Mouse (Mus musculus): ENCODE results near the gene Ip6k3. TPM values are rescaled to one million over a fixed set of nuclear protein-coding genes. Genes with fewer than 3 reads are reported as not detected.

Gene Ip6k3
- total RNA-seq, 1 experiment from 2014 or later = 8.6 TPM

DNA sequence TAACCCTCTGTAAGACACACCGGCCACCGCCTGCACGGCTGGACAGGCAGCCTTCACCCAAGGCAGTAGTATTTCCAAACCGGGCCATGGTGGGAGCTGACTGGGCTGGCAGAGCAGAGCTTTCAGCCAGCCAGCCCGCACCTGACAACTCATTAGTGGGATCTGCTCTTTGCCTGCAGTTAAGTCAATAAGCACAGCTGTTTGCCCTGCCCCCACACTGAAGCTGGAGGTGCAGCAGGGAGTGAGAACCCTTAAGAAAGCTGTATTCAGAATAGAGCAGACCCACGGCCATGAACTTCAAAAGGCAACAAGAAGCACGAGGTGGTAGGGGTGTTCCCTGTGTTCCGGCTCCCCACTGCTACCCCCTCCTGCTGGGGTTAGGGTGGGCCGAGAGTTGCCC, 37.3 kb downstream of the Ip6k3 start:
- no peak for ATAC-seq (replicated peaks; ENCODE audit: insufficient number of reproducible peaks, low FRiP score, low TSS enrichment, poor library complexity, severe bottlenecking)

DNA sequence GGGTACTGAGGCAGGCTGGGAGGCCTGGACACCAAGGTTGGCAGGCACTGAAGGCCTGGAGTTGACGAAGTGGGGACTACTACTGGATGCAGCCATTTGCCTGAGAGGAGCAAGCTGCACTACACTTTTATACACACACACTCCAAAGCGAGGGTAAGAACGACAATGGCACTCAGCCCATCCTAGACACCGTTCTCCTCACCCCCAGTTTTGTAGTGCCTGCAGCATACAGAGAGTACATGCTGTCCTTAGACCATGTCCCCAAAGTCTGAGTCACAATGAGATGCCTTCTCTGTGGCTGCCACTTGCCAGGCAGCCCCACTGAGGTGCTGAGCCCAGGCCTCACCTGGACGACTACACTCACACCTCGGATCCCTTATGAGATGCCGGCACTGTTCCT, 37.8 kb downstream of the Ip6k3 start:
- no peak for ATAC-seq (replicated peaks; ENCODE audit: insufficient number of reproducible peaks, low FRiP score, low TSS enrichment, poor library complexity, severe bottlenecking)

DNA sequence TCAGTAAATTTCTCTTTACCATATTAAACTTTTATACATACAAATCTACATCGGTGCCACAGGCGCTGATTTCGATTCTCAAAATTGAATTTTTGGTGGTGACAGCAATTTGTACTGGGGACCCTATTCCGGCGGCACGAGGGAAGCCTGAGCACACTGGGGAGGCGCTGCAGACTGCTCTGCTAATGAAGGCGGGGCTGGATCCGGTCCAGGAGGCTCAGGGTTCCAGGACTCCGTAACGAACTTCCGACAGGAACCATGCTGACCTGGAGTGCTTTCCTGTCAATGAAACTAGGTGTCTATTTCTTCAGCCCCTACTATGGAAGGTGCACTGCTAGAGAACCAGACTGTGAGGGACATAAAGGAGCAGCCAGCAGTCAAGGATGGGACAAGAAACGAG, 38.3 kb downstream of the Ip6k3 start:
- ATAC-seq (replicated peaks; ENCODE audit: insufficient number of reproducible peaks, low FRiP score, low TSS enrichment, poor library complexity, severe bottlenecking) = no peak

DNA sequence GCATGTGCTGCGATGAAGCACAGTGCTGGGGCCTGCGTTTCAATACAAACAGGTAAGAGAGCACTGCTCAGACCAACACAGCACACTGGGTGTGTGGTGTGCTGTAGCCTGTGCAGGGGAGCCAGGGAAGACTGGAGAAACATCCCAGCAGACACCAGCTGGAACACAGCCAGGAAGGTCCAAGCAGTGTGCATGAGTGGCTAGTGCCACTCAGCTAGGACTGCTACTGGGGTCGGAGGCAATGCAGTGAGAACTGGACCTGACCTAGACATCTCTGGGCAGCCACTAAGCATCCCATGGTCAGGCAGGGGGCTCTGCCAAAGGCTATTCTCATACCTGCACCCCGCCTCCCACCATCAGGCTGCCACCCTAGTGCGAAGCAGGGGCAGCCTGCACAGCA, 39.4 kb downstream of the Ip6k3 start:
- no peak for ATAC-seq (replicated peaks; ENCODE audit: insufficient number of reproducible peaks, low FRiP score, low TSS enrichment, poor library complexity, severe bottlenecking)

DNA sequence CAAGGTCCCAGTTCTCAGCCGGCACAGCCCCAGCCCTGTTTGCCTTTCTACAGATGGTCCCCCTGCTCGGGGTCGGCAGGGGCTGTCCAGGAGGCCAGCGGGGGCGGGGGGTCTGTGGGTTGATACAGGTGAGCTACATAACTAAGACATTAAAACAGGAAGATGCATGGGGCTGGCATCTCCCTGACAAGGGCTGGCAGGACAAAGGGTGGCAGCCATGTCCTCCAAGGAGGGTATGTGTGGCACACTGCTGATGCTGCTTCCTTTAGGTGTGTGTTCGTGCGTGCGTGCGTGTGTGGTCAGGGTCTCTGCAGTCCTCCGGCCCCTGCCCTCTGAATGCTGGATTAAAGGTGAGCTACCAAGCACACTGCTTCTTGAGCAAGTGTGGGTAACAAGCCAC, 40.6 kb downstream of the Ip6k3 start:
- ATAC-seq (replicated peaks; ENCODE audit: insufficient number of reproducible peaks, low FRiP score, low TSS enrichment, poor library complexity, severe bottlenecking) = no peak

DNA sequence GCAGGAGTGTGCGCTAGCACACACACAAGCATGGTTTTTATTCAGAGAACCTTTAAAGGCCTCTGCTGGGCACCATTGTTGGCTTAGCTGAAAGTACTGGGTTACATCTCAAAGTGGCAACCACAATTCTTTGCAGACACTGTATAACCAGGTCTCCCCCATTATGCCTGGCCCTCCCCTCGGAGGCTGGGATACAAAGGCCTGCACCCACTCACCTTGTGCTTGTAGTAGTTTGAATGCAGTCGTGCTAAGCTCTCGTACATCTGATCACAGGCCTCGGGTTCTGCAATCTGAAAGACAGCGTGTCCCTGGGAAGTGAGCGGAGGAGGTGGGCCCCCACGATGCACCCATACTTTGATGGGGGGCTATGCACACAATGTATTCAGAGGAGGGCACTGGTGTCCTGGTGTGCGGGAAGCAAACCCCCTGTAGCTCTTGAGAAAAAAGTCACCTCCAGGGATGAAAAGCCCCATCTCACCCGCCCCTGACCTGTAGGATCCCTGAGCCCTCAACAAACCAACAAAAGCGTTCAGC, 41.9 kb downstream of the Ip6k3 start:
- ATAC-seq (replicated peaks; ENCODE audit: insufficient number of reproducible peaks, low FRiP score, low TSS enrichment, poor library complexity, severe bottlenecking) = no peak

DNA sequence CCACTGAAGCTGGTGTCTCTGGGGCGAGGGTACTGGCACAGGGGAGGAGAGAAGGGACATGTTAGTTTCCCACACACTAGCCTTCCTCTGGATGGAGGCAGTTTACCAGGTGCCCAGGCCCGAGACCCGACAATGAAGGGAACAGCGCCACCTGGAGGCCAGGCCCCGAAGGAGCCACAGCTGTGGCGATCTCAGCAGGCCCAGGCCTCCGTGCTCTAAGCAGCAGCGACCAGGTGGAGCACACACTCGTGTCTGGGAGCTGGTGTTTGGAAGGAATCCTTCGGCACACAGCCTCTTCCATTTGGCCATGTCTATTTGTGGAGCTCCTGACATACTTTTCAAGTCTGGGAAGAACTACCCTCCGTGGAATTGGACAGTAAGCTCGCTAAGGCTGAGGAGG, 42.4 kb downstream of the Ip6k3 start:
- ATAC-seq (replicated peaks; ENCODE audit: insufficient number of reproducible peaks, low FRiP score, low TSS enrichment, poor library complexity, severe bottlenecking) = 0 out of 2 replicates have a peak, but pooled peaks have one; percentile 45

DNA sequence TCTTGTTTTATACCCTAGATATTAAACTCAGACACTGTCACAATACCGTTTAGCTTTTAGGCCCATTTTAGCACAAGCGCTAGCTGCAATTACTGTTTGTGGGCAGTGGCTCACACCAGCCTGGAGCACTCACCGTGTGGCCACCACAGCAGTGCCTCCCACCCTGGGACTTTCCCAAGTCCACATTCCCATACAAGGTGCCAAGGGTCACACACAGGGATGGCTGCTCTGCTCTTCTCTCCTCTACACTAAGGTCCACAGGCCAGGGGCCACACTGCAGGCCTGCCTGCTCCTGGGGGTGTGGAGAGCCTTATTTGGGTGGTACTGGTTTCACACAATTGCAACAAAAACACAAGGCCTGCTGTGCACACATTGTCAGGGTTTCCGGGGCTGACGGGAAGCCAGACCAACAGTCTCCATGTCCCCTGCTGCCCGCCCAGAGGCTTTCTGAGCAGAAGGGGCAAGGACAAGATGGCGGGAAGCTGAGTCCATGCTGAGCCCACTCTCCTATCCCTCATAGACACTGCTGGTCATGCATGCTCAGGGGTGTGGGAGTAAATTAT, 43.7 kb downstream of the Ip6k3 start:
- ATAC-seq (replicated peaks; ENCODE audit: insufficient number of reproducible peaks, low FRiP score, low TSS enrichment, poor library complexity, severe bottlenecking) = no peak

DNA sequence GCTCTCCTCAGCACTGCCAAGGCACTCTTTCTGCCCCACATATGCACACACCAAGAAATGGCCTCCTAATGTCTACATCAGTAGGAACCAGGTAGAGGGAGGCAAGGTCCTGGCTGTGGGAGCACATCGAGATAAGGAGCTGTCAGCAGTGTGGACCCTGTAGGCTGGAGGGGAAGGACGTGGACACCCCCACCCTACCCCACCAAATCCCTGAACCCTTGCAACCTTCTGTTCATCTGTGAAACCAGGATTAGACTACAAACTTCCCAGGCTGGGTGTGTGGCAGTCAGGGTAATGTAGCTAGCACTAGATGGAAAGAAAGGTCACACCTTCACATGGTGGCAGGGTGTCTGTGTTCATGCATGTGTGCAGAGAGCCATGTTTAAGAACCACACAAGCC, 44.5 kb downstream of the Ip6k3 start:
- no peak for ATAC-seq (replicated peaks; ENCODE audit: insufficient number of reproducible peaks, low FRiP score, low TSS enrichment, poor library complexity, severe bottlenecking)

DNA sequence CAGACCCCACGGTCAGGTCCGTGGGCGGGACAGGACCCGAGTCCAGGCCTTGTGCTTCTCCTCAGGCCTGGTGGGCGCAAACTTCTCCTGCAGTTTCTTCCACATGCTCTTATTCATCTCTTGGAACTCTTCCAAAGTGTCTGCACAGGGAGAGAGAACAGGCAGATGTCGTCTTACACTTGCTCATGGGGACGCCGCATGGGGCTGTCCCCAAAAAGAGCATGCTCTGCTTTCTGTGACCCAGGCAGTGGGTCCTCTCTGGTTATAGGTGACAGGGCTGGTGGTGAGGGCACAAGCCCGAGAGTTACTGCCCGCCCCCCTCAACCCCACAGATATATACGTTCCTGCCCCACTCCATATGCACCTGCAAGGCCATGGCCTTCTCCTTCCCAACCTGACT, 44.9 kb downstream of the Ip6k3 start:
- ATAC-seq (replicated peaks; ENCODE audit: insufficient number of reproducible peaks, low FRiP score, low TSS enrichment, poor library complexity, severe bottlenecking) = no peak

DNA sequence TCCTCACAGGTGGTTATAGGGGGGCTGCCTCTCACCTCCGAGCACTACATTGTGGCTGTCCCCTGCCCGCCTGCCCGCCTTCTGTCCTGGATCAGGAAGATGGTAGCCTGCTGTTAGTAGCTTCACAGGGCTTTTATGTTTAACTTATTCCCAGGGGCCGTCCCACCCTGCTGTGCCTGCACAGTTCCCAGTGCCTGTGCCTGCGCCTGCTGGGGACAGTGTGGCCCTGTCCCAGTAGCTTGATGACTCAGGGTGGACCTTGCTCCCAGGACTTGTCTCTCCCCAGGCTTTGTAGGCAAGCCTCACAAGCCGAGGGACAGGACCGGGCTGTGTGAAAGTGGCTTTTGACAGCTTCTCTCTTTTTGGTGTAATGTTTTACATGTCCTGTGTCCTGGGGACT, 45.8 kb downstream of the Ip6k3 start:
- ATAC-seq (replicated peaks; ENCODE audit: insufficient number of reproducible peaks, low FRiP score, low TSS enrichment, poor library complexity, severe bottlenecking) = no peak

DNA sequence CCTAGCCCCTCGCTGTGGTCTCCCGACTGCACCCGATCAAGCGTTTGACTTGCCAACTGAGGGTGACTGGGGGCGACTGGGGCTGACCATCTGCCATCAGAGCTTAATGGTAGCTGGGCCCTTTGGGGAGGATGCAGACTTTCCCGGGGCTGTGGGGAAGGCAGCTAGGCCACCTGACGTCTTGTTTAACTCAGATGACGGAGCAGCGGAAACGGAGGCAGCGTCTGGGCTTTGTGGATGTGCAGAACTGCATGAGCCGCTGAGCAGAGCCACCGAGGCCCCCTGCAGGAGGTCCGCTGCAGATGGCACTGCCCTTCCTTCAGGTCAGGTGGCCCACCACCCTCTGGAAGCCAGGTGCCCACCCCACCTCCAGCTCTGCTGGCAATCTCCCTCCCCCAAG, 46.3 kb downstream of the Ip6k3 start:
- ATAC-seq (replicated peaks; ENCODE audit: insufficient number of reproducible peaks, low FRiP score, low TSS enrichment, poor library complexity, severe bottlenecking) = no peak

DNA sequence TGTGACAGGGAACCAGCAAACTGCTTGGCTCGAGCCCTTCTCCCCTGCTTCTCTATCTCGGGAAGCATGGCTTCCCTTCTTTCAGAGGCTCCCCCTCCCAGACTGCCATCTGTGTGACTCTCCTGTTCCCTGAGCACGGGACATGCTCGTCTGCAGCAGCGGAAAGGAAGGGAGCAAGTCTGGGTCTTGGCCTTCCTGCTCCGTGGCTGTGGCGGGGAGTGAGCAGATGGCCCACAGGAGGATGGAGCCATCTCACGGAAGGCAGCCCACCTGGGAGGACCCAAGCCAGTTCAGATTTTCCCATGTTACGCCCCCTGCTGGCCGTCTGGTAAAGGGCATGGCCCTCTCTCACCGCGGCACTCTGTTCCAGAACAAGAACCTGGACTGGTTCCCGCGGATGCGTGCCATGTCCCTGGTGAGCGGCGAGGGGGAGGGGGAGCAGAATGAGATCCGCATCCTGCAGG, 47.0 kb downstream of the Ip6k3 start:
- ATAC-seq (replicated peaks; ENCODE audit: insufficient number of reproducible peaks, low FRiP score, low TSS enrichment, poor library complexity, severe bottlenecking) = no peak

DNA sequence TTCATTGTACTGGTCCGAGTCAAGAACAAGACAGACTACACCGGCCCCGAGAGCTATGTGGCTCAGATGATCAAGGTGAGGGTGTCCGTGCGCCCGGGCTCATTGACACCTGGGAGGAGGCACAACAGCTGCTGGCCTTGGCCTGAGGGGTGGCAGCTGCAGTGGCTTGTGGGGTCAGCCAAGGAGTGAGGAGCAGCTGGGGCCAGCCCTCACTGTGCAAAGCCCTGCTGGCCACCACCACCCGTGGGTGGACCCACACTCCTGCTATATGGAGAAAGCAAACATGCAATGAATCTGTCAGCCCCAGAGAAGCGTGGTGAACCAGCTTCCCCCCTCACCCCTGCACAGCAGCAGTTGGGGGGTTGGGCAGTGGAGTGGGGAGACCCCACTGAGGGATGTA, 47.6 kb downstream of the Ip6k3 start:
- ATAC-seq (replicated peaks; ENCODE audit: insufficient number of reproducible peaks, low FRiP score, low TSS enrichment, poor library complexity, severe bottlenecking) = no peak

DNA sequence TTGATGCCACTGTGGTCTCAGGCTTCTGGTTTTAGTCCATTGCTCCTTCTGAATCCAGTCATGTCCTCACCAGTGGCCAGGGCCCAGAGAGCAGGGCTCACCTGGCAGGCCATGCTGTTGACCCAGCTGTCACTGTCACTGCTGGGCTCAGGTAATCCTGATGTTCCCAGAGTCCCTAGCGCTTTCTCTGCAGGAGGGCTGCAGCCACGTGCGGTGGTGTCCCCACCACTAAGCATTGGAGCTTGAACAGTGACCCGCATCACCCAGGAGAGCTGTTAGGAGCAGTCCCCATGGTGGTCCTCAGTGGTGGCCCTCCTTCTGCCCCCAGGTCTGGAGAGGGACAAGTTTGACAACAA, 48.1 kb downstream of the Ip6k3 start:
- ATAC-seq (replicated peaks; ENCODE audit: insufficient number of reproducible peaks, low FRiP score, low TSS enrichment, poor library complexity, severe bottlenecking) = no peak

DNA sequence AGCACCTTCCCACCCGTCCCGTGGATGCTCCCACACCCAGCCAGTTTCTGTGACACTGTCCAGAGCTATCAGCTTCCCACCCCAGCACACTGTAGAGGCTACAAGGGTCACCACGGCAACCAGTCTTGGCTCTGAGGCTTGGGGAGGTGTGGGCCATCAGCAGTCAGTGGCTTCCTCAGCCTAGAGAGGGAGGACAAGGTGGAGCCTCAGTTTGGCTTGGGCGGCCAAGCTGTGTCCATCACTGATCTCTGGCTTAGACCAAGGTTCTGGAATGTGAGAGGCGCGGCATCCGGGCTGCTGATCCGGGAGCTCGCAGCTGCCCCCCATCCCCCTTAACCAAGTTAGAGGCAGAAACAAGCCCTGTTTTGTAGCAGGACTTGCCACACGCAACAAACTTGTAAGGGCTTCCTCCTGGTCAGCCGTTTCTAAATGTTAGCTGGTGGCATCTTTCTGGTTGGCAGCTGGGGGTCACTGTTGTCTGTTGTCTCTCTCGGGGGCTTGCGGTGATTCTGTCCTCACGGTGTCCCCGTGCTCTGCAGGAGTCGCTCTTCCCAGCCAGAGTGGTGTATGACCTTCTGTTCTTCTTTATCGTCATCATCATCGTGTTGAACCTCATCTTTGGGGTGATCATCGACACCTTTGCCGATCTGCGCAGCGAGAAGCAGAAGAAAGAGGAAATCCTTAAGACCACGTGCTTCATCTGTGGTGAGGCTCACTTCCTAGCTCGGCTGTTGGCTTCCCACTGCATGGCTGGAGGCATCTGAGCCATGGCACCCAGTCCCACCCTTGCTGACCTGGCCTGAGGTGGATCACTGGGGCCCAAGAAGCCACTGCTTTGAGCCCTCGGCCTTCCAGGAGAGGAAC, 48.7 kb downstream of the Ip6k3 start:
- peak; percentile 54 for ATAC-seq (replicated peaks; ENCODE audit: insufficient number of reproducible peaks, low FRiP score, low TSS enrichment, poor library complexity, severe bottlenecking)

DNA sequence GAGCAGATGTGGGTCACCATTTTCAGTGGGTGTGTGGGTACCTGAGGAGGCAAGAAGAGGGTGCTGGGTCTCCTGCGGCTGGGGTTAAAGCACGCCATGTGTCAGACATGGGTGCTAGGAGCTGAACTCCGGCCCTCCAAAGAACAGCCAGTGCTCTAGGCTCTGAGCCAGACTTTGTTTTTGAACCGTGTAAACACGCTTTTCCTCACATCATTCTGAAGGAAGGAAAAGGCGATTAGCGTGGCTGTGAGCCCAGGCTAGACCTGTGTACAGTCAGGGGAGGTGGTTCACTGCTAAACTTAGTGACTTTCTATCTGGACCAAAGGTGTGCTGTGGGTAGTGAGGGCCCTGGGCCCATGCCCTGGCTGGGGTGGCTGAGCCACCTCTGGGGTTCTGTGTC, 57.5 kb downstream of the Ip6k3 start:
- ATAC-seq (replicated peaks; ENCODE audit: insufficient number of reproducible peaks, low FRiP score, low TSS enrichment, poor library complexity, severe bottlenecking) = no peak

DNA sequence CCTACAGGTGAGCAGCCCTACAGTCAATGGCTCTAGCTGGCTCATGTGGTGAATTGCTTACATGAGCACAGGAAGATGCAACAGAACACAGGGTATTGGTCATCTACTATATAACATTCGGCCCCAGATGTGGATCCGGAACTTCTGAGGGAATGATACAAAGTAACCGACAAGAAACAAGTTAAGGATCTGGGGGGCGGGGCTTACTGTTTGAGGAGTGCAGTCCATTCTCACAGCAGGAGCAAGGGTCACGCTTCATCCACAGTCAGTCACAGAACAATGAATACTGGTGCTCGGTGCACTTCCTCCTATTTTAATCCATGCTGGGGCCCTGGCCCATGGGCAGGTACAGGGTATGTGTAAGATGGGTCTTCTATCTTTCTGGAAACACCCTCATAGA, 59.7 kb downstream of the Ip6k3 start:
- ATAC-seq (replicated peaks; ENCODE audit: insufficient number of reproducible peaks, low FRiP score, low TSS enrichment, poor library complexity, severe bottlenecking) = no peak

DNA sequence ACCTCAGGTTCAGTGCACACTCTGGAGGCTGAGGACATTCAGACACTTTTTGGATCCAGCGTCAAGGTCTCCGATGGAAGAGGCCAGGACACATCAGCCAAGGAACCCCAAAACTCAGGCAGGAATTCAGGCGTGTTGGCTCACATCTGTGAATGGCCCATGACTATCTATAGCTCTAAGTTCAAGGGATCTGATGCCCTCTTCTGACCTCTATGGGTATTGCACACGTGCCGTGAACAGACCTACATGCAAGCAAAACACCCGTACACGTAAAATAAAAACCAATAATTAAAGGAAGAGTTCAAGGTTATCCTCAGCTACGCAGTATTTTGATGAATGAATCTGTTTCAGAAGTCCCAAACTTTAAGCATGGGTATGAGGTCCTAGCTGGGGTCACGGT, 60.9 kb downstream of the Ip6k3 start:
- ATAC-seq (replicated peaks; ENCODE audit: insufficient number of reproducible peaks, low FRiP score, low TSS enrichment, poor library complexity, severe bottlenecking) = no peak

DNA sequence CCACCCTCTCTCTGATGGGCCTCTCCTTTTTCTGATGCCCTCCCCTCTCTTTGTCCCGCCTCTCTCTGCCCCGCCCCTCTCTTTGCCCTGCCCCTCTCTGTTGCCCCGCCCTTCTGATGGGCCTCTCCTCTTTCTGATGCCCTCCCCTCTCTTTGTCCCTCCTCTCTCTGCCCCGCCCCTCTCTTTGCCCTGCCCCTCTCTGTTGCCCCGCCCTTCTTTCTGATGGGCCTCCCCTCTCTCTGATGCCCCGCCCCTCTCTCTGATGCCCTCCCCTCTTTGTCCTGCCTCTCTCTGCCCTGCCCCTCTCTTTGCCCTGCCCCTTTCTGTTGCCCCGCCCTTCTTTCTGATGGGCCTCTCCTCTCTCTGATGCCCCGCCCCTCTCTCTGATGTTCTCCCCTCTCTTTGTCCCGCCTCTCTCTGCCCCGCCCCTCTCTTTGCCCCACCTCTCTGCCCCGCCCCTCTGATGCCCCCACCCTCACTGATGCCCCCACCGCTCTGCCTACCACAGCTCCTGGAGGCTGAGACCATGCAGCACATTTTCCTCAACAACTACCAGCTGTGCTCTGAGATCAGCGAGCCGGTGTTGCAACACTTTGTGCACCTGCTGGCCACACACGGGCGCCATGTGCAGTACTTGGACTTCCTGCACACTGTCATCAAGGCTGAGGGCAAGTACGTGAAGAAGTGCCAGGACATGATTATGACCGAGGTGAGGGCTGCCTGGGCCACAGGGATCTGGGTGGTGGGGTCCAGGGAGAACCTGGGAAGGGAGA, 61.7 kb downstream of the Ip6k3 start:
- ATAC-seq (replicated peaks; ENCODE audit: insufficient number of reproducible peaks, low FRiP score, low TSS enrichment, poor library complexity, severe bottlenecking) = no peak

Measured in monocyte, adult 5-6 weeks (primary cell).